Comparison of ENCODE assay signal across 26 mouse cellular contexts in the genomic region with DNA sequence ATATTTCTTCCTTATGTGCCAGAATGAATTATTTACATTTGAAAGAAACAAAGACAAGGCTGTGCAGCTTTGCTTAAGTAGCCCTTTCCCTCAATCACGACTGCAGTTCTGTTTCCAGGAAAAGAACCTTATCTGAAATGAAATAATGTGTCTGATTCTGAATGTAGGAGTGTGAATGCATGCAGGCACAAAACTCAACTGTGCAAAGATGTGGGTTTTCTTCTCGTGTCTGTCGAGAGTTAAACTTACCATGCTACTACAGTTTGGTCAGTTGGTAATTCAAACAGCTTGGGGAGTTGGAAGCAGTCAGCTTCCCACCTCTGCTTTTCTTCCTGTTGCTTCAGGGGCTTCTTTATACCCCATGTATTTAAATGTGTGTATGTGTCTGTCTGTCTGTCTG.
"Had no signal": no experiment of that assay in that cellular context is flagged by ENCODE, and none has a peak within 500 bp of the region (broad histone marks: within the 10 kb centered on the region; RNA-seq: fewer than 3 reads in every experiment).

No protein-coding gene starts in this region.

- H3K4me3 ChIP-seq: limb, embryonic 10.5 days; limb, embryonic 12.5 days; limb, embryonic 13.5 days; limb, embryonic 15.5 days; liver, embryonic 12.5 days; liver, embryonic 13.5 days; liver, embryonic 15.5 days; lung, embryonic 15.5 days; megakaryocyte, embryonic 14.5 days; midbrain, embryonic 10.5 days; midbrain, embryonic 12.5 days; midbrain, embryonic 13.5 days; midbrain, embryonic 15.5 days; myocyte had no signal

- H3K4me1 ChIP-seq: limb, embryonic 10.5 days; limb, embryonic 12.5 days; limb, embryonic 13.5 days; limb, embryonic 15.5 days; liver, embryonic 12.5 days; liver, embryonic 13.5 days; liver, embryonic 15.5 days; megakaryocyte, embryonic 14.5 days; midbrain, embryonic 10.5 days; midbrain, embryonic 12.5 days; midbrain, embryonic 13.5 days; midbrain, embryonic 15.5 days had no signal

- DNase-seq: left cerebral cortex, postnatal 4 days; liver; liver, embryonic 13.5 days; liver, postnatal 0 days; lung, adult 18-20 months; lung, embryonic 14.5 days; lung, postnatal 10 days; lung, postnatal 14 days; lung, postnatal 36 days; lung, postnatal 4 days; midbrain, embryonic 14.5 days had no signal

- ATAC-seq: liver, embryonic 12.5 days; liver, postnatal 0 days; lung, postnatal 0 days; midbrain, embryonic 13.5 days; midbrain, embryonic 15.5 days; midbrain, embryonic 16.5 days had no signal
